Mouse (Mus musculus) limb, embryonic 13.5 days (tissue): ENCODE data around the gene Pik3c2g. TPM values are rescaled to one million over a fixed set of nuclear protein-coding genes. Genes with fewer than 3 reads are reported as not detected.

Experiments
- ATAC-seq: fragments of 200-750 bp; cut with Nextera tagmentation; 2 replicates; pipeline ENCODE4 v1.8.0; 2017; ENCODE audit warnings: low read depth, moderate number of reproducible peaks, moderate TSS enrichment; ENCODE audit not compliant: low FRiP score
- H3K27ac ChIP-seq: fragments of 300-500 bp; sonication (generic); 2 replicates; pipeline ENCODE4 v1.5.1; 2015; ENCODE audit warnings: inconsistent platforms, mild to moderate bottlenecking, moderate library complexity
- H3K27me3 ChIP-seq: fragments of 300-500 bp; sonication (generic); 2 replicates; pipeline ENCODE4 v1.6.1; 2015; ENCODE audit warnings: mild to moderate bottlenecking, inconsistent platforms
- H3K36me3 ChIP-seq: fragments of 300-500 bp; sonication (generic); 2 replicates; pipeline ENCODE4 v1.6.1; 2015; ENCODE audit warnings: inconsistent platforms, mild to moderate bottlenecking, moderate library complexity
- H3K4me1 ChIP-seq: fragments of 300-500 bp; sonication (generic); 2 replicates; pipeline ENCODE4 v1.6.1; 2015; ENCODE audit warnings: inconsistent platforms
- H3K4me2 ChIP-seq: fragments of 300-500 bp; sonication (generic); replicated peaks from 2 replicates; pipeline ENCODE4 v1.6.1; 2015; ENCODE audit warnings: inconsistent platforms, mild to moderate bottlenecking, moderate library complexity
- H3K4me3 ChIP-seq: fragments of 300-500 bp; sonication (generic); 2 replicates; pipeline ENCODE4 v1.5.1; 2015; ENCODE audit warnings: moderate library complexity, mild to moderate bottlenecking, inconsistent platforms
- H3K9ac ChIP-seq: fragments of 300-500 bp; sonication (generic); 2 replicates; pipeline ENCODE4 v1.6.1; 2015; ENCODE audit warnings: mild to moderate bottlenecking, inconsistent platforms
- H3K9me3 ChIP-seq: fragments of 300-500 bp; sonication (generic); 2 replicates; pipeline ENCODE4 v1.6.1; 2016; ENCODE audit warnings: inconsistent platforms
- WGBS: fragments of 180-500 bp; shearing (Covaris S2); methylation state at CpG from one replicate; pipeline ENCODE4 v1.1.7; 2015; 5-methylcytosine and 5-hydroxymethylcytosine counted together
- polyA plus RNA-seq: library from polyadenylated mRNA; unstranded; fragments of >200 nt; fragmentation: Nextera tagmentation; extraction: Ambion mirVana; gene quantifications from 2 replicates; pipeline ENCODE4 v1.2.1, GENCODE M21; 2015

The Pik3c2g gene
- polyA plus RNA-seq, 1 experiment from 2014 or later, result 1.3 TPM

- Histone ChIP-seq H3K9me3 (no peaks in the 10 kb centered on the region), H3K9ac (no peak overlapping the region), H3K27me3 (no peaks in the 10 kb centered on the region), H3K4me3 (no peak overlapping the region), H3K36me3 (no peaks in the 10 kb centered on the region), H3K27ac (no peak overlapping the region), H3K4me2 (no peak overlapping the region), H3K4me1 (peaks cover 17% of the 10 kb centered on the region)
- WGBS, result 78% methylated on average over 8 of the region's 8 CpGs
- no peak for ATAC-seq
Observed at GRCm38 (mm10) chr6:139799541-139800226, 212.7 kb downstream of the Pik3c2g start.

DNA sequence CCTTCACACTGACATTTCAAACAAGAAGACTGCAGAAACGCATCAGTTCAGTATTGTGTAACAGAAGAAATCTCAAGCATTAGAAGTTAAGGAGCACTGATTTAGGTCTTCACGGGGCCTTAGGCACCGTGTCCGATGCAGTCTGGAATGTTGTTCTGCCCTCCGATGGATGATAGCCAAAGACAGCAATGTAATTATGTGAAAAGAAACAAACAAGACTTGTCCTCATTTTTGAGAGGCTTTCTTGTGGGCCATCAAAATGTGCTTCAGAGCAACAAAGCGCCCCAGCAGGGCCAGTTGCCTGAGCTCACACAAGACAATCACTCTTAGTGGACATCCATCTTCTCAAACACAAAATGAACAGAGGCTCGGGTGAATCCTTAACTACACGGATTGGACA lies 234.9 kb downstream of the Pik3c2g start:
- 83% methylated on average over 8 of the region's 8 CpGs for WGBS
- ATAC-seq, result no peak
- no peak overlapping the region for H3K9ac ChIP-seq

GRCm38 (mm10) chr6:139838239-139838638 lies 251.2 kb downstream of the Pik3c2g start:
- no peak overlapping the region for H3K9ac ChIP-seq
- no peak overlapping the region for H3K4me2 ChIP-seq
- peaks cover 9% of the 10 kb centered on the region for H3K4me1 ChIP-seq
- ATAC-seq, result no peak
- H3K36me3 ChIP-seq, result no peaks in the 10 kb centered on the region
- no peak overlapping the region for H3K4me3 ChIP-seq
- no peaks in the 10 kb centered on the region for H3K9me3 ChIP-seq
- H3K27me3 ChIP-seq, result no peaks in the 10 kb centered on the region
- WGBS, result 67% methylated on average over 6 of the region's 6 CpGs
- H3K27ac ChIP-seq, result no peak overlapping the region

More for the DNA sequence above, 234.9 kb downstream of the Pik3c2g start:
- Histone ChIP-seq H3K4me3 (no peak overlapping the region), H3K4me2 (no peak overlapping the region), H3K36me3 (no peaks in the 10 kb centered on the region), H3K9me3 (no peaks in the 10 kb centered on the region), H3K27ac (no peak overlapping the region), H3K4me1 (no peaks in the 10 kb centered on the region; the same call in 1 of the 2 replicates), H3K27me3 (no peaks in the 10 kb centered on the region)

DNA sequence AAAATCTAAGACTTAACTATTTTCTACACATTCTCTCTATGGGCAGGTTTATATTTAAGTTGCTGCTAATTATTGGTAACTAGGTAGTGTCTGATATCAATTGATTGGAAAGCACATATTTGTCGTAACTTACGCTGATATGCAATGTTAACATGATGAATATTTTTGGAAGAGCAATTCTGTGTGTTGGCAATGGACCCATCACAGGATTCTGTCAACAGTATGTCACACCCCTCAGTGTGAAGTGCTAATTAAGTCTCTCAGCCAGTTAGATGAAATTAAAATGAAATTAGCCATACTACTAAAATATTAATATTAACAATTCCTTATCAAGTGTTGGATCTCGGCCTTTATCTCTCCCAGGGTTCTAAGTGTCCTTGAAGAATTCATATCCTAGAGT lies 251.7 kb downstream of the Pik3c2g start:
- ATAC-seq, result no peak
- no peak overlapping the region for H3K4me3 ChIP-seq
- H3K36me3 ChIP-seq, result no peaks in the 10 kb centered on the region
- no peaks in the 10 kb centered on the region for H3K9me3 ChIP-seq
- H3K4me1 ChIP-seq, result peaks cover 9% of the 10 kb centered on the region
- 95% methylated on average over 3 of the region's 3 CpGs for WGBS
- no peaks in the 10 kb centered on the region for H3K27me3 ChIP-seq
- H3K9ac ChIP-seq, result no peak overlapping the region
- no peak overlapping the region for H3K4me2 ChIP-seq
- no peak overlapping the region for H3K27ac ChIP-seq

GRCm38 (mm10) chr6:139839907-139840306 lies 252.9 kb downstream of the Pik3c2g start:
- no peak overlapping the region for H3K9ac ChIP-seq
- H3K4me3 ChIP-seq, result no peak overlapping the region
- no peak overlapping the region for H3K4me2 ChIP-seq
- peaks cover 5% of the 10 kb centered on the region; the same call in 1 of the 2 replicates for H3K4me1 ChIP-seq
- no peaks in the 10 kb centered on the region for H3K36me3 ChIP-seq
- no peaks in the 10 kb centered on the region for H3K27me3 ChIP-seq
- ATAC-seq, result peak; percentile 60; the same call in 1 of the 2 replicates
- H3K9me3 ChIP-seq, result no peaks in the 10 kb centered on the region
- 37% methylated on average over 7 of the region's 7 CpGs for WGBS
- H3K27ac ChIP-seq, result no peak overlapping the region

GRCm38 (mm10) chr6:139841272-139841671 lies 254.3 kb downstream of the Pik3c2g start:
- Histone ChIP-seq H3K27me3 (no peaks in the 10 kb centered on the region), H3K4me2 (no peak overlapping the region), H3K9ac (no peak overlapping the region), H3K4me3 (no peak overlapping the region), H3K4me1 (peaks cover 5% of the 10 kb centered on the region; the same call in 1 of the 2 replicates), H3K36me3 (no peaks in the 10 kb centered on the region), H3K9me3 (no peaks in the 10 kb centered on the region), H3K27ac (no peak overlapping the region)
- WGBS, result 91% methylated on average over 8 of the region's 8 CpGs
- no peak for ATAC-seq

DNA sequence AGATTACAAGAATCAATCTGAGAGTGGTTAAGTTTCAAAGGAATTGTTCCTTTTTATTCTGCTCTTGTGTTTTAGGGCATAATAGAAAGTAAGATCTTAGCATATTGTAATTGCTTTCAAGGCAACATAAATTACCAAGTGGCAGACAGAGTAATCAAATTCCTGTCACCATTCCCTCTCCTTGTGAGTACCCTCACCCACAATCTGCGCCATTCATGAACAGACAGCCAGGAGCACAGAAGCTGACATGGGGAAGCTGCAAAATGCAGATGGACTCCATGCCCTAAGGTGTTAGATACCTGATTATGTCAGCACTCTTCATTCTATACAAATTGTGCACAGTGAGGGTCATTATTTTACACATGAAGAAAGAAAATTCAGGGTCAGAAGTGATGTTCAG lies 255.6 kb downstream of the Pik3c2g start:
- no peak overlapping the region for H3K4me2 ChIP-seq
- ATAC-seq, result no peak
- WGBS, result 88% methylated on average over 1 of the region's 1 CpGs
- no peaks in the 10 kb centered on the region for H3K27me3 ChIP-seq
- no peak overlapping the region for H3K4me3 ChIP-seq
- no peaks in the 10 kb centered on the region for H3K36me3 ChIP-seq
- no peak overlapping the region for H3K9ac ChIP-seq
- no peak overlapping the region for H3K27ac ChIP-seq
- no peaks in the 10 kb centered on the region for H3K9me3 ChIP-seq
- peaks cover 5% of the 10 kb centered on the region; the same call in 1 of the 2 replicates for H3K4me1 ChIP-seq

- WGBS, result 65% methylated on average over 4 of the region's 4 CpGs
- no peaks in the 10 kb centered on the region for H3K9me3 ChIP-seq
Observed at GRCm38 (mm10) chr6:139843531-139843930, 256.5 kb downstream of the Pik3c2g start.

DNA sequence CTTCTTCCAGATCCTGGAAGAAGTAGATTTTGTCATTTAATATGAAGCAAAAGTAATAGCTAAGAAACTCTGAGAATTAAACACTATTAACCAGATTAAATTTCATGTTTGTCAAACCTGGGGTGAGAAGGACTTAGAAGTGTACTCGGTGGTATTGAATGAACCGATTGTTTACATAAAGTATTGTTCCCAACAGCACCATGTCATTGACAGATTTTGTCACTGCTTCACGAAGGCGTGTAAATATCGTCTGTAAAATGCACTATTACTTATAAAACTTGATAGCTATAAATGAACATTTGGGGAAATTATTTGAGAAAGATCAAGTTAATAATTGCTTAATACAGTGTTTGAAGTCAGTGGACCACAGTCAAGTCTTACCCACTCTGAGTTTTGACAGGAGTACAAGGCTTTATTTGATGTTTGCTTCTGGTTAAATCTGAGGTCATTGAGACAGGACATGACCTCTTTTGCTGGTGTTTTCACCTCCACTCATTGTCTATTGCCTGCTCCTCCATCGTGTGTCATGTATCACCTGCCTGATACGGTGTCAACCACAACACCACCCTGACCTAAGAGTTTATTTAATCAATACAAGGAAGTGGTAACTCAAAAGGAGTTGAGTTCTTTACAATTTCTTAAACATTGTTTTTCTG lies 260.0 kb downstream of the Pik3c2g start:
- no peak overlapping the region for H3K4me2 ChIP-seq
- H3K9me3 ChIP-seq, result no peaks in the 10 kb centered on the region
- WGBS, result 77% methylated on average over 7 of the region's 7 CpGs
- no peaks in the 10 kb centered on the region for H3K27me3 ChIP-seq
- ATAC-seq, result no peak
- H3K4me1 ChIP-seq, result no peaks in the 10 kb centered on the region; the same call in 1 of the 2 replicates
- H3K4me3 ChIP-seq, result no peak overlapping the region
- no peak overlapping the region for H3K27ac ChIP-seq
- no peaks in the 10 kb centered on the region for H3K36me3 ChIP-seq
- H3K9ac ChIP-seq, result no peak overlapping the region

More at GRCm38 (mm10) chr6:139843531-139843930, 256.5 kb downstream of the Pik3c2g start:
- Histone ChIP-seq H3K4me1 (peaks cover 5% of the 10 kb centered on the region; the same call in 1 of the 2 replicates), H3K27ac (no peak overlapping the region), H3K27me3 (no peaks in the 10 kb centered on the region), H3K4me3 (no peak overlapping the region), H3K9ac (no peak overlapping the region), H3K36me3 (no peaks in the 10 kb centered on the region), H3K4me2 (no peak overlapping the region)
- no peak for ATAC-seq

DNA sequence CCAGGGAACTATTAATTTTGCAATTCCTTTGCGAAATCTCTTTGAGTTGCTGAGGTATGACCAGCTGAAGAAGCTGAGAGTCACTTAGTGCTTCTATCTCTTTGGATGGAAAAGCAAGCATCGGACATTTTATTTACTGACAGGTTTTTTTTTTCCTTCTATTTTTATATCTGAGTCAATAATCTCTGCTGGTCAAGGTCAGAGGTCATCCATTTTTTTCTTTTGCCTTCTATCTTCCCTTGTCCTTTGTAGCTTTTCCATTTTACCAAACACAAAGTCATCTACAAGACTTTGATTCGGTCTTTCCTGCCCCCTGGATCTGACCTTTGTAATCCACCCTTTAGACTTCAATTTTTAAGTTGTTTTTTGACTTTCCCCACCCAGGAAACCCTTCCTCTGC lies 262.9 kb downstream of the Pik3c2g start:
- no peaks in the 10 kb centered on the region for H3K9me3 ChIP-seq
- H3K4me1 ChIP-seq, result peaks cover 9% of the 10 kb centered on the region
- no peaks in the 10 kb centered on the region for H3K36me3 ChIP-seq
- H3K9ac ChIP-seq, result no peak overlapping the region
- H3K4me3 ChIP-seq, result no peak overlapping the region
- H3K4me2 ChIP-seq, result no peak overlapping the region
- WGBS, result 88% methylated on average over 3 of the region's 3 CpGs
- no peak for ATAC-seq
- H3K27me3 ChIP-seq, result no peaks in the 10 kb centered on the region
- H3K27ac ChIP-seq, result no peak overlapping the region

DNA sequence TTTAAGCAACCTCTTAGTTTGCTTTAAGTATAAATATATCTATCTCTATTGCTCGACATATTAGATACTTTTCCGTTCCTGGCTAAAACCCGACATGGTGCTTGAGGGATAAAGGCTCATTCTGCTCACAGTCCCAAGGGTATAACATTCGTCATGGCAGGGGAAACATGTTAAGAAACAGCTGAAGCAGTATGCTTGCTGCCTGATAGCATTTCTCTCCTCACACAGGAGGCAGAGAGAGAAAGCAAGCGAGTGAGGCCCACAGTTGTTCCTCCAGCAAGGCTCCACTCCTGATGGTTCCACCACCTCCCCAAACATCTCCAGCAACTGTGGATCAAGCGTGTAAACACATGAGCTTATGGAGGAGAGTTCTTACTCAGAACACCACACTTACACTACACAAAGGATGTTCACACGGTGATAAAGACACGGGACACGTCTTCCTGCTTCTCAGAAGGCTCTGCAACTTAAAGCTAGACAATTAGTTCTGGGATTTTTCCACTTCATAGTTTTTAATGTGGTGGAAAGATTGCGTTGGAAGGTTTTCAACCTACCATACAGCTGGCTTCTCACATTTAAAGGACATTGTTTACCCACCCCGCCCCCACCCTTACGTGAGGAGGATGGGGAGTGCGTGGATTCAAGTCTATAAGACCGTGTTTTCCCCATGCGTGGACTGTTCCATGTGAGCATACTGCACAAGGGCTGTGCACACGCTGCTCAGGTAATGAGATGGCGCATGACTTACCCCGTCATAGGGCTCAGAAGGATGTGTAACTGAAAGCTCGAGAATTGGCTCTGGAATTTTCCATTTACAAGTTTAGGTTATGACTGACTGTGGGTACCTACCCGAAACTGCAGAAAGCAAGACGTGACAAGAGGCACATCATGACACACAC lies 264.9 kb downstream of the Pik3c2g start:
- peaks cover 9% of the 10 kb centered on the region for H3K4me1 ChIP-seq
- no peaks in the 10 kb centered on the region for H3K36me3 ChIP-seq
- 77% methylated on average over 21 of the region's 21 CpGs for WGBS
- H3K4me3 ChIP-seq, result no peak overlapping the region
- no peaks in the 10 kb centered on the region for H3K27me3 ChIP-seq
- no peak overlapping the region for H3K27ac ChIP-seq
- no peak overlapping the region for H3K4me2 ChIP-seq
- peak; percentile 55 for ATAC-seq
- H3K9me3 ChIP-seq, result no peaks in the 10 kb centered on the region
- no peak overlapping the region for H3K9ac ChIP-seq

- Histone ChIP-seq H3K9ac (no peak overlapping the region), H3K36me3 (no peaks in the 10 kb centered on the region), H3K27ac (no peak overlapping the region), H3K4me2 (no peak overlapping the region), H3K4me1 (peaks cover 9% of the 10 kb centered on the region), H3K27me3 (no peaks in the 10 kb centered on the region), H3K4me3 (no peak overlapping the region), H3K9me3 (no peaks in the 10 kb centered on the region)
- 62% methylated on average over 3 of the region's 3 CpGs for WGBS
- ATAC-seq, result peak; percentile 11; the same call in 1 of the 2 replicates
Observed at GRCm38 (mm10) chr6:139852836-139853235, 265.8 kb downstream of the Pik3c2g start.
